Mouse (Mus musculus): Measurements from ENCODE around the gene Ogfod2. TPM values are rescaled to one million over a fixed set of nuclear protein-coding genes. Genes with fewer than 3 reads are reported as not detected.

The Ogfod2 gene
- polyA plus RNA-seq, 1 experiment = 10.7 TPM

GRCm38 (mm10) chr5:124155943-124156342 lies 43.8 kb downstream of the Ogfod2 start:
- no peaks in the 10 kb centered on the region for H3K36me3 ChIP-seq (ENCODE audit: control insufficient read depth, insufficient read depth)
- H3K79me2 ChIP-seq (ENCODE audit: control insufficient read depth, insufficient read depth) = no peaks in the 10 kb centered on the region
- no peaks in the 10 kb centered on the region for H3K27me3 ChIP-seq (ENCODE audit: control insufficient read depth, insufficient read depth, insufficient read length)
- H3K4me3 ChIP-seq (ENCODE audit: insufficient read depth, poor library complexity, severe bottlenecking) = no peak overlapping the region
- H3K79me3 ChIP-seq (ENCODE audit: low read depth) = no peaks in the 10 kb centered on the region
- no peak overlapping the region for H3ac ChIP-seq (ENCODE audit: control insufficient read depth, insufficient read length, low read depth)
- TF ChIP-seq CTCF (IDR thresholded peaks at IDR 0.05; ENCODE audit: control insufficient read depth, insufficient read depth, insufficient read length) = no peak
- TF ChIP-seq FOSL1 (IDR thresholded peaks at IDR 0.05; ENCODE audit: insufficient read depth, low read length, poor library complexity, severe bottlenecking) = no peak

- TF ChIP-seq CTCF (IDR thresholded peaks at IDR 0.05; ENCODE audit: control insufficient read depth, insufficient read depth, insufficient read length) (no peak), USF1 (IDR thresholded peaks at IDR 0.05; ENCODE audit: low read depth) (no peak), MYOD1 (IDR thresholded peaks at IDR 0.05; ENCODE audit: control insufficient read depth, insufficient read length, low read depth) (no peak), CEBPB (IDR thresholded peaks at IDR 0.05; ENCODE audit: low read depth) (no peak), FOSL1 (IDR thresholded peaks at IDR 0.05; ENCODE audit: insufficient read depth, low read length, poor library complexity, severe bottlenecking) (no peak), MYOG (IDR thresholded peaks at IDR 0.05; ENCODE audit: control insufficient read depth, extremely low read depth, insufficient read length) (no peak), MAX (IDR thresholded peaks at IDR 0.05) (no peak)
- Histone ChIP-seq H3K27me3 (ENCODE audit: control insufficient read depth, insufficient read depth, insufficient read length) (no peaks in the 10 kb centered on the region), H3K4me3 (ENCODE audit: insufficient read depth, poor library complexity, severe bottlenecking) (no peak overlapping the region), H3K79me2 (ENCODE audit: control insufficient read depth, insufficient read depth) (no peaks in the 10 kb centered on the region), H3K79me3 (ENCODE audit: low read depth) (no peaks in the 10 kb centered on the region), H3K36me3 (ENCODE audit: control insufficient read depth, insufficient read depth) (no peaks in the 10 kb centered on the region), H3ac (ENCODE audit: control insufficient read depth, insufficient read length, low read depth) (no peak overlapping the region)
Measured at GRCm38 (mm10) chr5:124158305-124158704, 46.2 kb downstream of the Ogfod2 start.

- Histone ChIP-seq H3ac (ENCODE audit: control insufficient read depth, insufficient read length, low read depth) (no peak overlapping the region), H3K79me3 (ENCODE audit: low read depth) (no peaks in the 10 kb centered on the region), H3K27me3 (ENCODE audit: control insufficient read depth, insufficient read depth, insufficient read length) (no peaks in the 10 kb centered on the region), H3K79me2 (ENCODE audit: control insufficient read depth, insufficient read depth) (no peaks in the 10 kb centered on the region), H3K36me3 (ENCODE audit: control insufficient read depth, insufficient read depth) (no peaks in the 10 kb centered on the region), H3K4me3 (ENCODE audit: insufficient read depth, poor library complexity, severe bottlenecking) (no peak overlapping the region)
- TF ChIP-seq USF1 (IDR thresholded peaks at IDR 0.05; ENCODE audit: low read depth) = no peak
- no peak for TF ChIP-seq CTCF (IDR thresholded peaks at IDR 0.05; ENCODE audit: control insufficient read depth, insufficient read depth, insufficient read length)
- no peak for TF ChIP-seq FOSL1 (IDR thresholded peaks at IDR 0.05; ENCODE audit: insufficient read depth, low read length, poor library complexity, severe bottlenecking)
- no peak for TF ChIP-seq MYOD1 (IDR thresholded peaks at IDR 0.05; ENCODE audit: control insufficient read depth, insufficient read length, low read depth)
- no peak for TF ChIP-seq CEBPB (IDR thresholded peaks at IDR 0.05; ENCODE audit: low read depth)
- no peak for TF ChIP-seq MYOG (IDR thresholded peaks at IDR 0.05; ENCODE audit: control insufficient read depth, extremely low read depth, insufficient read length)
- no peak for TF ChIP-seq MAX (IDR thresholded peaks at IDR 0.05)
Measured at GRCm38 (mm10) chr5:124159453-124159852, 47.4 kb downstream of the Ogfod2 start.

- no peak overlapping the region for H3K4me3 ChIP-seq (ENCODE audit: insufficient read depth, poor library complexity, severe bottlenecking)
- H3ac ChIP-seq (ENCODE audit: control insufficient read depth, insufficient read length, low read depth) = no peak overlapping the region
- no peaks in the 10 kb centered on the region for H3K27me3 ChIP-seq (ENCODE audit: control insufficient read depth, insufficient read depth, insufficient read length)
- no peaks in the 10 kb centered on the region for H3K79me2 ChIP-seq (ENCODE audit: control insufficient read depth, insufficient read depth)
- H3K79me3 ChIP-seq (ENCODE audit: low read depth) = no peaks in the 10 kb centered on the region
- TF ChIP-seq USF1 (IDR thresholded peaks at IDR 0.05; ENCODE audit: low read depth) (no peak), MYOG (IDR thresholded peaks at IDR 0.05; ENCODE audit: control insufficient read depth, extremely low read depth, insufficient read length) (no peak), MAX (IDR thresholded peaks at IDR 0.05) (no peak), CEBPB (IDR thresholded peaks at IDR 0.05; ENCODE audit: low read depth) (no peak), FOSL1 (IDR thresholded peaks at IDR 0.05; ENCODE audit: insufficient read depth, low read length, poor library complexity, severe bottlenecking) (no peak), CTCF (IDR thresholded peaks at IDR 0.05; ENCODE audit: control insufficient read depth, insufficient read depth, insufficient read length) (no peak), MYOD1 (IDR thresholded peaks at IDR 0.05; ENCODE audit: control insufficient read depth, insufficient read length, low read depth) (no peak)
- no peaks in the 10 kb centered on the region for H3K36me3 ChIP-seq (ENCODE audit: control insufficient read depth, insufficient read depth)
Measured at GRCm38 (mm10) chr5:124161831-124162230, 49.7 kb downstream of the Ogfod2 start.

- H3K4me3 ChIP-seq (ENCODE audit: insufficient read depth, poor library complexity, severe bottlenecking) = no peak overlapping the region
- H3K79me2 ChIP-seq (ENCODE audit: control insufficient read depth, insufficient read depth) = no peaks in the 10 kb centered on the region
- no peaks in the 10 kb centered on the region for H3K27me3 ChIP-seq (ENCODE audit: control insufficient read depth, insufficient read depth, insufficient read length)
- H3K79me3 ChIP-seq (ENCODE audit: low read depth) = no peaks in the 10 kb centered on the region
- H3K36me3 ChIP-seq (ENCODE audit: control insufficient read depth, insufficient read depth) = no peaks in the 10 kb centered on the region
- TF ChIP-seq CTCF (IDR thresholded peaks at IDR 0.05; ENCODE audit: control insufficient read depth, insufficient read depth, insufficient read length) (peak; percentile 8), MYOD1 (IDR thresholded peaks at IDR 0.05; ENCODE audit: control insufficient read depth, insufficient read length, low read depth) (no peak), USF1 (IDR thresholded peaks at IDR 0.05; ENCODE audit: low read depth) (no peak), MAX (IDR thresholded peaks at IDR 0.05) (no peak), CEBPB (IDR thresholded peaks at IDR 0.05; ENCODE audit: low read depth) (no peak), FOSL1 (IDR thresholded peaks at IDR 0.05; ENCODE audit: insufficient read depth, low read length, poor library complexity, severe bottlenecking) (no peak), MYOG (IDR thresholded peaks at IDR 0.05; ENCODE audit: control insufficient read depth, extremely low read depth, insufficient read length) (no peak)
- H3ac ChIP-seq (ENCODE audit: control insufficient read depth, insufficient read length, low read depth) = no peak overlapping the region
Measured at GRCm38 (mm10) chr5:124162577-124162976, 50.5 kb downstream of the Ogfod2 start.

- Histone ChIP-seq H3K79me2 (ENCODE audit: control insufficient read depth, insufficient read depth) (no peaks in the 10 kb centered on the region), H3K27me3 (ENCODE audit: control insufficient read depth, insufficient read depth, insufficient read length) (no peaks in the 10 kb centered on the region), H3K4me3 (ENCODE audit: insufficient read depth, poor library complexity, severe bottlenecking) (no peak overlapping the region), H3K79me3 (ENCODE audit: low read depth) (no peaks in the 10 kb centered on the region), H3K36me3 (ENCODE audit: control insufficient read depth, insufficient read depth) (no peaks in the 10 kb centered on the region), H3ac (ENCODE audit: control insufficient read depth, insufficient read length, low read depth) (no peak overlapping the region)
- no peak for TF ChIP-seq FOSL1 (IDR thresholded peaks at IDR 0.05; ENCODE audit: insufficient read depth, low read length, poor library complexity, severe bottlenecking)
Measured at GRCm38 (mm10) chr5:124163445-124163844, 51.3 kb downstream of the Ogfod2 start.

Other genes starting within 250 kb of the Ogfod2 start
- gene Hcar2, start 246.8 kb upstream of the Ogfod2 start, polyA plus RNA-seq (2012; fragmentation: generic; extraction: Trizol) = not detected
- 0.02 TPM for gene Hcar1, start 232.3 kb upstream of the Ogfod2 start, polyA plus RNA-seq (2012; fragmentation: generic; extraction: Trizol)
- gene Denr, start 205.1 kb upstream of the Ogfod2 start, polyA plus RNA-seq (2012; fragmentation: generic; extraction: Trizol) = 77.0 TPM
- gene Gm43518, start 184.9 kb upstream of the Ogfod2 start, polyA plus RNA-seq (2012; fragmentation: generic; extraction: Trizol) = not detected
- gene Ccdc62, start 181.6 kb upstream of the Ogfod2 start, polyA plus RNA-seq (2012; fragmentation: generic; extraction: Trizol) = 2.5 TPM
- gene Hip1r, start 138.7 kb upstream of the Ogfod2 start, polyA plus RNA-seq (2012; fragmentation: generic; extraction: Trizol) = 24.3 TPM
- gene Vps37b, start 80.0 kb upstream of the Ogfod2 start, polyA plus RNA-seq (2012; fragmentation: generic; extraction: Trizol) = 40.7 TPM
- 0.46 TPM for gene Abcb9, start 16.5 kb upstream of the Ogfod2 start, polyA plus RNA-seq (2012; fragmentation: generic; extraction: Trizol)
- 79.6 TPM for gene Arl6ip4, start 3.8 kb downstream of the Ogfod2 start, polyA plus RNA-seq (2012; fragmentation: generic; extraction: Trizol)
- 4.0 TPM for gene Pitpnm2, start 137.5 kb downstream of the Ogfod2 start, polyA plus RNA-seq (2012; fragmentation: generic; extraction: Trizol)
- 3.1 TPM for gene Mphosph9, start 215.7 kb downstream of the Ogfod2 start, polyA plus RNA-seq (2012; fragmentation: generic; extraction: Trizol)
- 7.8 TPM for gene 2810006K23Rik, start 215.8 kb downstream of the Ogfod2 start, polyA plus RNA-seq (2012; fragmentation: generic; extraction: Trizol)

Measured in C2C12 (cell line).